Mouse (Mus musculus) myocyte (in vitro differentiated cells): ENCODE data around the gene Gne.

Experiments
- POLR2A ChIP-seq: IDR thresholded peaks from one replicate; pipeline ENCODE4 v1.6.1; 2011; ENCODE audit warnings: low read depth, mild to moderate bottlenecking, control low read depth, moderate library complexity; ENCODE audit not compliant: insufficient read length
- TCF3 ChIP-seq: IDR thresholded peaks from one replicate; pipeline ENCODE4 v1.6.1; 2011; ENCODE audit warnings: low read depth, control low read depth; ENCODE audit not compliant: insufficient read length
- USF1 ChIP-seq: IDR thresholded peaks from one replicate; pipeline ENCODE4 v1.6.1; 2011; ENCODE audit warnings: low read depth, mild to moderate bottlenecking, control low read depth, moderate library complexity

- TF ChIP-seq POLR2A (no peak), USF1 (no peak), TCF3 (no peak)
Observed at GRCm38 (mm10) chr4:44097576-44098335, 13.8 kb upstream of the Gne start.
